Mouse (Mus musculus): ENCODE results near the gene Dll4.

- no peak for TF ChIP-seq POLR2A (IDR thresholded peaks at IDR 0.05; ENCODE audit: control insufficient read depth, extremely low read depth, insufficient read depth, low read length, poor library complexity)
- TF ChIP-seq CTCF (IDR thresholded peaks at IDR 0.05; ENCODE audit: borderline replicate concordance, control insufficient read depth, extremely low read depth, insufficient read depth, low read length, poor library complexity), result no peak
Measured at GRCm38 (mm10) chr2:119344537-119345138, 19.1 kb downstream of the Dll4 start.

All from thymus, adult 2 months (tissue).